Comparison of ENCODE assay signal across 16 mouse cellular contexts in genomic region chr4:35951894-35952293, GRCm38 (mm10).
"Had no signal": no experiment of that assay in that cellular context is flagged by ENCODE, and none has a peak within 500 bp of the region (broad histone marks: within the 10 kb centered on the region; RNA-seq: fewer than 3 reads in every experiment).

No protein-coding gene starts in this region.

- ATAC-seq: liver, embryonic 12.5 days; midbrain, embryonic 15.5 days had no signal

- H3K27me3 ChIP-seq: liver, embryonic 12.5 days; megakaryocyte, embryonic 14.5 days; midbrain, embryonic 12.5 days; midbrain, embryonic 15.5 days; neural tube, embryonic 12.5 days; stomach, embryonic 15.5 days had no signal

- H3K27ac ChIP-seq: liver, embryonic 12.5 days; liver, embryonic 14.5 days; macrophage; midbrain, embryonic 10.5 days; midbrain, embryonic 12.5 days; midbrain, embryonic 15.5 days; neural tube, embryonic 12.5 days; stomach, embryonic 15.5 days had no signal

- H3K9ac ChIP-seq: liver, embryonic 12.5 days; liver, embryonic 14.5 days; lung, embryonic 14.5 days; midbrain, embryonic 12.5 days; midbrain, embryonic 15.5 days; neural tube, embryonic 12.5 days; stomach, embryonic 15.5 days had no signal

- H3K36me3 ChIP-seq: liver, embryonic 12.5 days; midbrain, embryonic 10.5 days; midbrain, embryonic 12.5 days; midbrain, embryonic 15.5 days; neural tube, embryonic 12.5 days; stomach, embryonic 15.5 days had no signal

- H3K4me1 ChIP-seq: liver, embryonic 12.5 days; megakaryocyte, embryonic 14.5 days; midbrain, embryonic 10.5 days; midbrain, embryonic 12.5 days; midbrain, embryonic 15.5 days; neural tube, embryonic 12.5 days; stomach, embryonic 15.5 days had no signal

- H3K4me3 ChIP-seq: liver, embryonic 12.5 days; megakaryocyte, embryonic 14.5 days; midbrain, embryonic 10.5 days; midbrain, embryonic 12.5 days; midbrain, embryonic 15.5 days; neural tube, embryonic 12.5 days; stomach, embryonic 15.5 days had no signal

- H3K9me3 ChIP-seq: liver, embryonic 12.5 days; megakaryocyte, embryonic 14.5 days; midbrain, embryonic 10.5 days; midbrain, embryonic 12.5 days; midbrain, embryonic 15.5 days; neural tube, embryonic 12.5 days; stomach, embryonic 15.5 days had no signal

- H3K4me2 ChIP-seq: liver, embryonic 12.5 days; lung, embryonic 14.5 days; midbrain, embryonic 12.5 days; midbrain, embryonic 15.5 days; neural tube, embryonic 12.5 days; stomach, embryonic 15.5 days had no signal

- DNase-seq: lung, adult 18-20 months; lung, embryonic 14.5 days; lung, postnatal 10 days; right cerebral cortex, postnatal 14 days; thymus, adult 18-20 months; thymus, postnatal 14 days; thymus, postnatal 4 days had no signal
